Mouse (Mus musculus) embryonic facial prominence, embryonic 13.5 days (tissue): Measurements from ENCODE around the gene Ttc37. TPM values are rescaled to one million over a fixed set of nuclear protein-coding genes. Genes with fewer than 3 reads are reported as not detected.

Experiments
- ATAC-seq: fragments of 200-750 bp; cut with Nextera tagmentation; 2 replicates; pipeline ENCODE4 v1.8.0; 2017; ENCODE audit warnings: low read depth; ENCODE audit not compliant: insufficient number of reproducible peaks, insufficient read depth, low FRiP score, low TSS enrichment
- H3K27ac ChIP-seq: fragments of 300-500 bp; sonication (generic); 2 replicates; pipeline ENCODE4 v1.5.1; 2015; ENCODE audit warnings: moderate library complexity, mild to moderate bottlenecking, inconsistent platforms
- H3K27me3 ChIP-seq: fragments of 300-500 bp; sonication (generic); 2 replicates; pipeline ENCODE4 v1.6.1; 2015; ENCODE audit warnings: mild to moderate bottlenecking, inconsistent platforms
- H3K36me3 ChIP-seq: fragments of 300-500 bp; sonication (generic); 2 replicates; pipeline ENCODE4 v1.6.1; 2015; ENCODE audit warnings: mild to moderate bottlenecking, inconsistent platforms
- H3K4me1 ChIP-seq: fragments of 300-500 bp; sonication (generic); 2 replicates; pipeline ENCODE4 v1.6.1; 2015; ENCODE audit warnings: inconsistent platforms
- H3K4me2 ChIP-seq: fragments of 300-500 bp; sonication (generic); 2 replicates; pipeline ENCODE4 v1.6.1; 2015; ENCODE audit warnings: moderate library complexity, mild to moderate bottlenecking, inconsistent platforms
- H3K4me3 ChIP-seq: fragments of 300-500 bp; sonication (generic); 2 replicates; pipeline ENCODE4 v1.5.1; 2015; ENCODE audit warnings: mild to moderate bottlenecking, inconsistent platforms
- H3K9ac ChIP-seq: fragments of 300-500 bp; sonication (generic); 2 replicates; pipeline ENCODE4 v1.6.1; 2015; ENCODE audit warnings: mild to moderate bottlenecking, inconsistent platforms
- H3K9me3 ChIP-seq: fragments of 300-500 bp; sonication (generic); 2 replicates; pipeline ENCODE4 v1.6.1; 2016; ENCODE audit warnings: inconsistent platforms
- WGBS: fragments of 180-500 bp; shearing (Covaris S2); methylation state at CpG from one replicate; pipeline ENCODE4 v1.1.7; 2015; ENCODE audit warnings: mixed read lengths; 5-methylcytosine and 5-hydroxymethylcytosine counted together
- polyA plus RNA-seq: library from polyadenylated mRNA; unstranded; fragments of >200 nt; fragmentation: Nextera tagmentation; extraction: Ambion mirVana; gene quantifications from 2 replicates; pipeline ENCODE4 v1.2.1, GENCODE M21; 2015

The Ttc37 gene
- polyA plus RNA-seq, 1 experiment from 2014 or later = 16.4 TPM

DNA sequence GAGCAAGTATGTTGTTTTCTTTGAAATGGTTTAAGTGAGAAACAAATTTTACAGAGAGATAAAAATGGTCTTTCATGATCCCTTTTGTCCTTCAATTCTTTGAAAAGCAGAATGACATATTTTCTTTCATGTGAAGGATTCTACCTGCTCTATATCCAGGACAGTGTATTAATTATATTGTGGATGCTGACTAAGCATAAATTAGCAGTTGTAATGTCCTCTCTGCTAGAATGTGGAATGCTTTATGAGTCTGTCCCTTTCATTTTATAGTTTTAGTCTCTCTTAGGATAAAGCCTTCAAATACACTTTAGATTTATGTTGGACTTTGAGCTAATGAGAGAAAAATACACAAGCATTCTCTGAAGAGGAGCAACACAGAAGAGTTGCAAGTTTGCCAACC lies 75.8 kb downstream of the Ttc37 start:
- no peak for ATAC-seq
- Histone ChIP-seq H3K27me3 (no peaks in the 10 kb centered on the region), H3K9ac (no peak overlapping the region), H3K4me2 (no peak overlapping the region), H3K9me3 (peaks cover 11% of the 10 kb centered on the region; the same call in 1 of the 2 replicates), H3K36me3 (peaks cover 37% of the 10 kb centered on the region), H3K27ac (no peak overlapping the region), H3K4me3 (no peak overlapping the region), H3K4me1 (no peaks in the 10 kb centered on the region)

DNA sequence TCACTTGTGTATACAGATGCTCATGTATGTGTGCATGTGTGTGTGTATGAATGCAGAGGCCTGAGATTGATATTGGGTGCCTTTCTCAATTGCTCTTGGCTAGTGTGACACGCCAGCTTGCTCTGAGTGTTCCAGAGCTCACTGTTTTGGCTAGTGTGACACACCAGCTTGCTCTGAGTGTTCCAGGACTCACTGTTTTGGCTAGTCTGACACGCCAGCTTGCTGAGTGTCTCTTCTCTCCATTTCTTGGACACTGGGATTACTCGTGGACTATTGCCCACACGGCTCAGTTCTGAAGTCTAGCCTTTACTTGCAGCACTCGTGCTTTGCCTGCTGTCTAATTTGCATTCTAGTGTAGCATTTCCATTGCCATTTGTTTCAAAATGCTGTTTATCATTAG lies 80.2 kb downstream of the Ttc37 start:
- WGBS = 87% methylated on average over 5 of the region's 5 CpGs

DNA sequence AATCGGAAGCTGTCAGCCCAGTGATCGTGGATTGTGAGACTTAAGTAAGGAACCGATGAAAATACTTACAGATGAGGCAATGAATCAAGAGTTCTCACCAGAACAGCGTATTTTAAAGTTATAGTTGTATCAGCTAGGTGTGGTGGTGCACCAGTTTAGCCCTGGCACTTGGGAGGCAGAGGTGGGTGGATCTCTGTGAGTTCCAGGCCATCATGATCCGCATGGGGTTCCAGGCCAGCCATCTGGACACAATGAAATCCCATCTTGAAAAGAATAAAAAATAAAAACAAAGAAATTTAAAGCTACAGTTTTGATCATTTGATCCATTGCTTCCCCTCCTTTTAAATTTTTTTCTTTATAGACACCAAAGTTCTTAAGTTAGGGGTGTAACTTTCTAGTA lies 89.1 kb downstream of the Ttc37 start:
- WGBS = 87% methylated on average over 5 of the region's 5 CpGs
- Histone ChIP-seq H3K27me3 (no peaks in the 10 kb centered on the region), H3K4me3 (no peak overlapping the region), H3K27ac (no peak overlapping the region), H3K9ac (no peak overlapping the region), H3K4me2 (no peak overlapping the region), H3K36me3 (peaks cover 57% of the 10 kb centered on the region), H3K9me3 (no peaks in the 10 kb centered on the region), H3K4me1 (no peaks in the 10 kb centered on the region)
- ATAC-seq = no peak

More for the DNA sequence above, 80.2 kb downstream of the Ttc37 start:
- Histone ChIP-seq H3K36me3 (peaks cover 51% of the 10 kb centered on the region), H3K4me2 (no peak overlapping the region), H3K27me3 (no peaks in the 10 kb centered on the region), H3K9ac (no peak overlapping the region), H3K4me1 (no peaks in the 10 kb centered on the region), H3K4me3 (no peak overlapping the region), H3K9me3 (peaks cover 11% of the 10 kb centered on the region; the same call in 1 of the 2 replicates), H3K27ac (no peak overlapping the region)
- ATAC-seq = no peak

DNA sequence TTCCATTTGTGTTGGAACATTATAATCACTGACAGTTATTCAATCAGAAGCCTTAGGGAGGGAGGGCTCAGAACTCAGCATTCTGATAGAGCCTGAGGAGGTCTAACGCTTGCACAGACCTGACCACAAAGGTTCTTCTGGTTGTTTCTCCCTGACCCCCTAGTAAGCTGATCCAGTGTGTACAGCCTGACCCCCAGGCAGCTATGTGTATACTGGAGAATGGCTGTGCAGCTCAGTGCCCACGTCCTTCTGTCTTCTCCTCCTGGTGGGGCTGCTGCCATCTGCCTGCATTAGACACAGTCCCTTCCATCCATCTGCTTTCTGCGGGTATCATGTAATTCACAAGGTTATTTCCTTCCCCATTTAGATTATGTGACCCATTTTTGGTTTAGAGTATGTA lies 90.7 kb downstream of the Ttc37 start:
- no peak overlapping the region for H3K9ac ChIP-seq
- ATAC-seq = no peak
- no peak overlapping the region for H3K4me3 ChIP-seq
- no peak overlapping the region for H3K27ac ChIP-seq
- H3K4me2 ChIP-seq = no peak overlapping the region
- no peaks in the 10 kb centered on the region for H3K27me3 ChIP-seq
- no peaks in the 10 kb centered on the region for H3K9me3 ChIP-seq
- 79% methylated on average over 3 of the region's 3 CpGs for WGBS
- H3K4me1 ChIP-seq = no peaks in the 10 kb centered on the region
- peaks cover 55% of the 10 kb centered on the region for H3K36me3 ChIP-seq

DNA sequence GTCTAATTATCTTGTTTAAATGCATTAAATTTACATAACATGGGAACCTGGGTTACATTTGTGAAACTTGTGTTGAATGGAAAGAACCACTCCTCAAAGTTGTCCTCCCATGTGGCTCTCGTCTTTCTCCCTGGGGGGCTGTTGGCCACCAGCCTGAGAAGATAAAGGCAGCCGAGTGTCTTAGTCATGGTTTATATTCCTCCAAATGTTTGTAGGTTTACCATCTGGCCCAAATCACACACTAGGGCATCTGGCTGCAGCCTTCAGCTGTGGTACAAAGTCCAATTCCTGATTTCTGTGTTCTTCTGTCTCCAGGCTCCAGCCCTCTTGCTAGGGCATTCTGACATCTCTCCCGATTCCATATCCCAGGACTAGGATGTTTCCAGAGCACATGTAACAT lies 91.7 kb downstream of the Ttc37 start:
- Histone ChIP-seq H3K4me2 (no peak overlapping the region), H3K27me3 (no peaks in the 10 kb centered on the region), H3K36me3 (peaks cover 54% of the 10 kb centered on the region), H3K27ac (no peak overlapping the region), H3K4me1 (no peaks in the 10 kb centered on the region), H3K4me3 (no peak overlapping the region), H3K9me3 (no peaks in the 10 kb centered on the region), H3K9ac (no peak overlapping the region)
- ATAC-seq = no peak
- WGBS = 63% methylated on average over 3 of the region's 3 CpGs

DNA sequence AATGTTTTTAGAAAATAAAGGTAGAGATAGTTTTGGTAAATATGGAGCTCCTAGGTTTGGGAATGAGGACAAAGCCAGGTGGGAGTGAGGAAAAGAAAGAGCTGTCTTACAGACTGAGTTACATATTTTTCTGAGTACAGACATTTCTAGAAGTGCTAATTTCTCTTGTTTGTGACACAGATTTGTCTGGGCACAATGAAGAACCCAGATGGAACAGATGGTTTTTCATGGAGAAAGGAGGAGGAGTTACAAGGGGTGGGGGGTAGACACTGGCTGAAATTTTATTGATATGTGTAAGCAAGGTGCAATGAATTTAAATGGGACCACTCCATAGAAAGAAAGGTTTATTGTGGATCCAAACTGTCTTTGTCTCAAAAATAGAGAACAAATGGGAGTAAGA lies 96.4 kb downstream of the Ttc37 start:
- no peak overlapping the region for H3K9ac ChIP-seq

DNA sequence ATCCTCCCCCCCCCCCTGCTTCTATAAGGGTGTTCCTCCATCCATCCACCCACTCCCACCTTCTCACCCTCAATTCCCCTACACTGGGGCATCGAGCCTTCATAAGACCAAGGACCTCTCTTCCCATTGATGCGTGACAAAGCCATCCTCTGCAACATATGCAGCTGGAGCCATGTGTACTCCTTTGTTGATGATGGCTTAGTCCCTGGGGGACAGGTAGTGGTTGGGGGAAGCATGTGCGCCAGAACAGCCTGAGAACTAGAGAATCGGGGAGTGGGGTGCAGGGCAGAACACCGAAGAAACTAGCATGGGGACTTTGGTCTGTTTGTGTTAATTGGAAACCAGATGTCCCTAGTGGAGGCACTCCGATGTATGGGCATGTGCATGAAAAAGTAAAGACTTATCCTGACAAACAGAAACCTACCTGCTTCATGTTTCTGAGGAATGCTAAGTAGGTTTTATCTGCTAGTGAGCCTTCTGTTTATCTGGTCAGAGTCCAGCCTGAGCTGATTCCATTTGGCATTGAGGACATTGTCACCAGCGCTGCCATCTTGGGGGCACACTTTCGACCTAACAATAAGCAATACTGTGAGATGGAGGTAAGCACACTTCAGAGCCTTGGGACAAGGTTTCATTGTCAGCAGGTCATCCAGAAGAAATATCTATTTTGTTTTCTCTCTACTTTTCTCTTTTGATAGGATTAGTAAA lies 97.1 kb downstream of the Ttc37 start:
- 89% methylated on average over 8 of the region's 8 CpGs for WGBS
- Histone ChIP-seq H3K27me3 (no peaks in the 10 kb centered on the region), H3K36me3 (peaks cover 27% of the 10 kb centered on the region)

More for the DNA sequence above, 96.4 kb downstream of the Ttc37 start:
- Histone ChIP-seq H3K27me3 (no peaks in the 10 kb centered on the region), H3K27ac (no peak overlapping the region), H3K36me3 (peaks cover 33% of the 10 kb centered on the region), H3K4me2 (no peak overlapping the region), H3K4me1 (no peaks in the 10 kb centered on the region), H3K9me3 (no peaks in the 10 kb centered on the region), H3K4me3 (no peak overlapping the region)
- no peak for ATAC-seq

DNA sequence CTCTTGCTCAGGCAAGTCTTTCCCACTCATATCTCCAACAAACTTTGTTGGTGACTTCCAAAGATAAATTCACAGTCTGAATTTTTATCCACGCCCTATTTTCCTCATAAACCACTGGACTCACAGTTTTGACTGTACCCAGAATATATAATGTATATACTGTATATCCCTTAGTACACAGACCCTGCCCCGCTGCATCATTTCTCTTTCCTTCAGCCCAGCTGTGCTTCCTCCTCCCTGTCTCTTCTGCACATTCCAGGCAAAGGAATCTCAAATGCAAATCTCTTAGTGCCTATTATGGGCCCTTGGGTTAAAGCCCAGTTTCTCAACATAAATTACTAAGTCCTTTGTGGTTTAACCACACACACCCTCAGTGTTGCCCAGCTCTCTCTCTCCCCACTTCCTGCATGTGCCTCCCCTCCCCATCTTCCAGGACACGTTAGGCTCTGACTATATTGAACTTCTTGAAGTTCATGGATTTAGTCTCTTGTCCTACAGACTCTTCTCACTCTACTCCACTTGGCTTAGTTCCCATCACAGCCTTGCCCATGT lies 98.8 kb downstream of the Ttc37 start:
- peaks cover 10% of the 10 kb centered on the region for H3K36me3 ChIP-seq
- ATAC-seq = no peak
- no peaks in the 10 kb centered on the region for H3K9me3 ChIP-seq
- H3K9ac ChIP-seq = no peak overlapping the region
- no peak overlapping the region for H3K4me3 ChIP-seq
- 84% methylated on average over 3 of the region's 3 CpGs for WGBS
- no peak overlapping the region for H3K4me2 ChIP-seq
- H3K27ac ChIP-seq = no peak overlapping the region
- H3K4me1 ChIP-seq = no peaks in the 10 kb centered on the region
- no peaks in the 10 kb centered on the region for H3K27me3 ChIP-seq

More for the DNA sequence above, 97.1 kb downstream of the Ttc37 start:
- no peak overlapping the region for H3K27ac ChIP-seq
- no peaks in the 10 kb centered on the region for H3K4me1 ChIP-seq
- H3K4me2 ChIP-seq = no peak overlapping the region
- no peaks in the 10 kb centered on the region for H3K9me3 ChIP-seq
- ATAC-seq = no peak
- H3K4me3 ChIP-seq = no peak overlapping the region
- no peak overlapping the region for H3K9ac ChIP-seq

DNA sequence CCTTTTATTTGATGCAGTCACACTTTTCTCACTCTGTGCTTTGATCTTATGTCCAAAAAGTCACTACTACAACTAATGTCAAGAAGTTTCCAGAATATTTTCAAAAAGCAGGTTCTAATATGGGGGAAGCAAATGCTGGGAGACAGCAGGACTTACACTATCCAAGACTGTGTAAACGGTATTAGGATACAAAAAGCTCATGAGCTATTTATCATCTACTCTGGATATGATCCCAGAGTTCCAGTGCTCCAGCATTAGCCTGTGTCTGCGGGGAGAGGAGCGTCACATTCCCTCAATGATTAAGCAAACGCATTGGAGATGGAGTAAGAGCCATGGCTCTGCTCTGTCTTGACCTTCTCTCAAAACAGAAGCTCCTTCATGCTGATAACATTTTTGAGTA lies 101.4 kb downstream of the Ttc37 start:
- Histone ChIP-seq H3K36me3 (peaks cover 4% of the 10 kb centered on the region; the same call in 1 of the 2 replicates), H3K4me2 (no peak overlapping the region), H3K9me3 (no peaks in the 10 kb centered on the region), H3K27me3 (no peaks in the 10 kb centered on the region), H3K9ac (no peak overlapping the region), H3K4me3 (no peak overlapping the region), H3K4me1 (no peaks in the 10 kb centered on the region), H3K27ac (no peak overlapping the region)
- 92% methylated on average over 4 of the region's 4 CpGs for WGBS
- no peak for ATAC-seq

DNA sequence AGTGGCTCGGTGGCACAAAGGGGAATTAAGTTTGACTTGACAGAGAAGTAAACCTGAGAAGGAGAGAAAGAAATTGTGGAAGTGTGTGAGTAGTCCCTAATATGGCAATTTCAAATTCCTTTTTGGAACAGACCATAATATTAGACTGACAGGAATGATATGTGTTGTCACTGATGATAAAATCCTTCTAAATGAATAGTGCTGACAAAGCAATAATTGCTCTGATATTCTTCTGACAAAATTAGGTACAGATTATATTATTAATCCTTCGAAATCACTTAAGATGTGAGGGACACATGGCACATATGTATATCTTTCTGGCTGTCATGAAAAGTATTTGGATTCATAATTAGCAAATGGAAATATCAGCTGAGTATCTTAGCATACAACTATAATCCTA lies 116.4 kb downstream of the Ttc37 start:
- Histone ChIP-seq H3K27ac (no peak overlapping the region), H3K4me3 (no peak overlapping the region), H3K27me3 (no peaks in the 10 kb centered on the region), H3K9me3 (no peaks in the 10 kb centered on the region), H3K4me1 (no peaks in the 10 kb centered on the region), H3K36me3 (no peaks in the 10 kb centered on the region), H3K4me2 (no peak overlapping the region), H3K9ac (no peak overlapping the region)
- WGBS = 73% methylated on average over 2 of the region's 2 CpGs
- ATAC-seq = no peak

DNA sequence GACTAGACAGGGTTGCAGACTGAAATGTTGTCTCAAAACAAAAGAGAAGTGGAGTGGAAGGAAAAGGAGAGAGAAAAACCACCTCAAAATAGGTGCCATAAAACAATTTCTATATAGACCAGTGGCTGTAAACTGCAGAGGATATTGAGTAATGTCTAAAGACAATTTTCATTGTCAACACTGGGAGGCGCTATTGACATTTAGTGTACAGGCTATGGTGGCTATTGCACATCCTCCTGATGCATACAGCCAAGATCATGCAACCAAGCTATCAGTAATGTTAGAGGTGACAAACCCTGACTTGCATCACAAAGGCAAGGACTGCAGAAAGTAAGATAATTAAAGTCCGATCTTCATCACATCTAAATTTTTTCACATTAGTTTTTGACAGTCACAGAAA lies 116.9 kb downstream of the Ttc37 start:
- H3K4me1 ChIP-seq = no peaks in the 10 kb centered on the region
- H3K27ac ChIP-seq = no peak overlapping the region
- no peaks in the 10 kb centered on the region for H3K36me3 ChIP-seq
- no peaks in the 10 kb centered on the region for H3K9me3 ChIP-seq
- WGBS = 45% methylated on average over 2 of the region's 2 CpGs
- ATAC-seq = no peak
- no peak overlapping the region for H3K9ac ChIP-seq
- H3K4me2 ChIP-seq = no peak overlapping the region
- H3K4me3 ChIP-seq = no peak overlapping the region
- no peaks in the 10 kb centered on the region for H3K27me3 ChIP-seq
